Comparison of ENCODE assay signal across 40 mouse cellular contexts in the genomic region with DNA sequence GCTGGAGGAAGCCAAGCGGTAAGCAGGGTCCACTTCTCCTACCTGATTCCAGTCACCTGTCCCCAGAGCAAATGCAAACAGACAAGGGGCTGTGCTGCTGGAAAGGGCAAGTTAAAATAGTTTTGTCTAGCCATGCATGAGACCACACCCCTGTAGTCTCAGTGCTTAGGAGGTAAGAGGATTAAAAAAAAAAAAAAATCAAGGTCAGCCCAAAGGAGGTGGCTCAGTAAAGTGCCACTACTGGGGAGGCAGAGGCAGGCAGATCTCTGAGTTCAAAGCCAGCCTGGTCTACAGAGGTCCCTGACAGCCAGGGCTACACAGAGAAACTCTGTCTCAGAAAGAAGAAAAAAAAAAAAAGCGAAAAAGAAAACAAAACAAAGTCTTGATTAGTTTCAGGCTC. TPM values are rescaled to one million over a fixed set of nuclear protein-coding genes. Genes with fewer than 3 reads are reported as not detected.
"Had no signal": no experiment of that assay in that cellular context is flagged by ENCODE, and none has a peak within 500 bp of the region (broad histone marks: within the 10 kb centered on the region; RNA-seq: fewer than 3 reads in every experiment).

No protein-coding gene starts in this region.

- H3K36me3 ChIP-seq: hindbrain, embryonic 13.5 days; hindbrain, embryonic 15.5 days had no signal

- H3K27me3 ChIP-seq: heart, embryonic 12.5 days; hindbrain, embryonic 13.5 days; hindbrain, embryonic 15.5 days; limb, embryonic 13.5 days; limb, embryonic 15.5 days had no signal

- H3K4me3 ChIP-seq: gastrocnemius, adult 2 months; heart, embryonic 10.5 days; heart, embryonic 12.5 days; hindbrain, embryonic 13.5 days; hindbrain, embryonic 15.5 days; layer of hippocampus, adult 2 months; limb, embryonic 15.5 days had no signal

- H3K9me3 ChIP-seq: heart, embryonic 10.5 days; heart, embryonic 12.5 days; hindbrain, embryonic 13.5 days; hindbrain, embryonic 15.5 days; limb, embryonic 13.5 days; limb, embryonic 15.5 days had no signal

- H3K4me2 ChIP-seq: hindbrain, embryonic 13.5 days; hindbrain, embryonic 15.5 days had no signal

- H3K27ac ChIP-seq: gastrocnemius, adult 2 months; heart, embryonic 10.5 days; hindbrain, embryonic 13.5 days; hindbrain, embryonic 15.5 days; hindbrain, postnatal 0 days; layer of hippocampus, adult 2 months; limb, embryonic 13.5 days; limb, embryonic 15.5 days; liver, embryonic 14.5 days had no signal

- DNase-seq: gastrocnemius, postnatal 10 days; gastrocnemius, postnatal 25 days; heart, adult 18-20 months; heart, postnatal 10 days; kidney, adult 11 months; kidney, adult 2 months; kidney, postnatal 10 days; kidney, postnatal 25 days; kidney, postnatal 4 days; layer of hippocampus, adult 9-11 months; layer of hippocampus, postnatal 36 days; left cerebral cortex, postnatal 4 days had no signal

- H3K9ac ChIP-seq: heart, embryonic 12.5 days; hindbrain, embryonic 13.5 days; hindbrain, embryonic 15.5 days; limb, embryonic 13.5 days; limb, embryonic 15.5 days; liver, embryonic 14.5 days had no signal

RNA-seq across cellular contexts. Expression of a gene that starts 5.9 kb away (rescaled TPM):
- total RNA-seq: gastrocnemius, adult 2 months; gastrocnemius, postnatal 10 days; gastrocnemius, postnatal 25 days; gastrocnemius, postnatal 4 days; granulocyte monocyte progenitor cell, adult 5-6 weeks; heart, adult 18-20 months; heart, adult 8-10 months; heart, postnatal 10 days; heart, postnatal 25 days; hematopoietic stem cell, adult 5-6 weeks; hindbrain, postnatal 0 days; layer of hippocampus, adult 2 months; layer of hippocampus, postnatal 14 days; layer of hippocampus, postnatal 36 days; left cerebral cortex, adult 18-20 months; left cerebral cortex, adult 8-10 months; left cerebral cortex, postnatal 10 days; left cerebral cortex, postnatal 25 days; left cerebral cortex, postnatal 4 days; liver, adult 2 months had no signal
- polyA plus RNA-seq: heart, embryonic 12.5 days; heart, embryonic 14.5 days; hindbrain, embryonic 11.5 days; hindbrain, embryonic 13.5 days; hindbrain, embryonic 15.5 days; hindbrain, postnatal 0 days; intestine, embryonic 14.5 days; intestine, embryonic 16.5 days; kidney, adult 2 months; kidney, embryonic 14.5 days; kidney, embryonic 16.5 days; limb, embryonic 11.5 days; limb, embryonic 13.5 days; limb, embryonic 15.5 days; liver, adult 2 months; liver, embryonic 14.5 days had no signal

RNA-seq across cellular contexts. Expression of a gene that starts 56.6 kb away (rescaled TPM):
- total RNA-seq: gastrocnemius, adult 2 months; gastrocnemius, postnatal 10 days; gastrocnemius, postnatal 25 days; granulocyte monocyte progenitor cell, adult 5-6 weeks; heart, adult 18-20 months; heart, adult 8-10 months; heart, postnatal 10 days; heart, postnatal 25 days; hematopoietic stem cell, adult 5-6 weeks; liver, adult 2 months had no signal
- polyA plus RNA-seq: hindbrain, embryonic 11.5 days; intestine, embryonic 14.5 days; intestine, embryonic 16.5 days; kidney, adult 2 months; kidney, embryonic 14.5 days; limb, embryonic 15.5 days; liver, adult 2 months; liver, embryonic 14.5 days had no signal
